Mouse (Mus musculus) cerebellum, adult 2 months (tissue): ENCODE results near the gene Mapk12.
A peak's percentile ranks its signal among the peaks of the same experiment; 100 is the strongest.

Source experiments
- CTCF ChIP-seq: fragments of 200-500 bp; IDR thresholded peaks from 2 replicates; pipeline ENCODE4 v1.5.1; 2011; ENCODE audit warnings: low read depth, mild to moderate bottlenecking, control low read depth, low read length, moderate library complexity, borderline replicate concordance; ENCODE audit not compliant: insufficient read depth
- POLR2A ChIP-seq: fragments of 200-500 bp; IDR thresholded peaks from 2 replicates; pipeline ENCODE4 v1.6.1; 2011; ENCODE audit warnings: low read length, control low read depth, borderline replicate concordance; ENCODE audit not compliant: insufficient read depth

DNA sequence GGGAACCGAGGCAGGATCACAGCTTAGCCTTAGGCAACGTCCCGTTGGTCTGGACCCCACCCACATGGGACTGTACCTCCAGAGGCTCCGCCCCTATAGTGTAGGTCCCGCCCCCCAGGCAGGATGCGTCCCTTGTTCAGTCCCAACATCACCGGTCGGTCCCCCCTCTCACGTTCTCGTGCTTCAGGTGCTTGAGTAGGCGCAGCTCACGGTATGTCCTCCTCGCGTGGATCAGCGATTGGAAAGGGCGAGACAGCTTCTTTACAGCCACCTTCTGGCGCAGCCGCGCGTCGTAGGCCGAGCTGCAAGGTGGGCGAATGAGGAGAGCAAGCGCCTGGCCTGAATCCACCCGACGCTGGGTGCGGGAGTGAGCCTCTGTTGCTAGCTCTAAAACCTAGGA lies 6.0 kb upstream of the Mapk12 start:
- no peak for TF ChIP-seq CTCF
- TF ChIP-seq POLR2A = peak; percentile 68
